Mouse (Mus musculus): Measurements from ENCODE around the gene Gm38392. TPM values are rescaled to one million over a fixed set of nuclear protein-coding genes. Genes with fewer than 3 reads are reported as not detected.

The Gm38392 gene
- polyA plus RNA-seq (2017; shearing (Covaris generic)), result not detected

GRCm38 (mm10) chr3:88287110-88287509, at the start of gene Gm38392:
Gene Gm38392 (minus strand): TSS chr3:88287210.

GRCm38 (mm10) chr3:88336058-88337013, 49.3 kb upstream of the Gm38392 start, which contains the start of the genes Tmem79 and Smg5:
Gene Tmem79 (minus strand): TSS chr3:88336148.
Gene Smg5 (plus strand): TSS chr3:88336260.

GRCm38 (mm10) chr3:88324951-88325405, 38.0 kb upstream of the Gm38392 start, which contains the start of gene Glmp:
Gene Glmp (plus strand): TSS chr3:88325023.

GRCm38 (mm10) chr3:88296561-88297318, 9.7 kb upstream of the Gm38392 start, which contains the start of the genes Tsacc and Cct3:
Gene Tsacc (minus strand): TSS chr3:88296999.
Gene Cct3 (plus strand): TSS chr3:88297116.

GRCm38 (mm10) chr3:88254268-88254926, 32.6 kb downstream of the Gm38392 start, which contains the start of gene Rhbg:
Gene Rhbg (minus strand): TSS chr3:88254709.

Other genes with a start within 250 kb of the Gm38392 start
- 36.8 TPM for gene Gpatch4, start 244.1 kb downstream of the Gm38392 start, polyA plus RNA-seq (2017; shearing (Covaris generic))
- gene Naxe, start 228.7 kb downstream of the Gm38392 start, polyA plus RNA-seq (2017; shearing (Covaris generic)), result 109 TPM
- not detected for gene Ttc24, start 208.9 kb downstream of the Gm38392 start, polyA plus RNA-seq (2017; shearing (Covaris generic))
- 0.85 TPM for gene Iqgap3, start 205.2 kb downstream of the Gm38392 start, polyA plus RNA-seq (2017; shearing (Covaris generic))
- 25.6 TPM for gene Mef2d, start 144.8 kb downstream of the Gm38392 start, polyA plus RNA-seq (2017; shearing (Covaris generic))
- gene Rhbg, start 32.5 kb downstream of the Gm38392 start, polyA plus RNA-seq (2017; shearing (Covaris generic)), result not detected
- gene Tsacc, start 9.8 kb upstream of the Gm38392 start, polyA plus RNA-seq (2017; shearing (Covaris generic)), result 9.0 TPM
- gene Cct3, start 9.9 kb upstream of the Gm38392 start, polyA plus RNA-seq (2017; shearing (Covaris generic)), result 333 TPM
- gene Glmp, start 37.8 kb upstream of the Gm38392 start, polyA plus RNA-seq (2017; shearing (Covaris generic)), result 413 TPM
- gene Tmem79, start 48.9 kb upstream of the Gm38392 start, polyA plus RNA-seq (2017; shearing (Covaris generic)), result 0.89 TPM
- gene Smg5, start 49.0 kb upstream of the Gm38392 start, polyA plus RNA-seq (2017; shearing (Covaris generic)), result 49.2 TPM
- gene Paqr6, start 77.4 kb upstream of the Gm38392 start, polyA plus RNA-seq (2017; shearing (Covaris generic)), result not detected
- not detected for gene Bglap3, start 85.5 kb upstream of the Gm38392 start, polyA plus RNA-seq (2017; shearing (Covaris generic))
- not detected for gene Bglap2, start 91.5 kb upstream of the Gm38392 start, polyA plus RNA-seq (2017; shearing (Covaris generic))
- gene Bglap, start 97.3 kb upstream of the Gm38392 start, polyA plus RNA-seq (2017; shearing (Covaris generic)), result not detected
- 36.0 TPM for gene Pmf1, start 123.1 kb upstream of the Gm38392 start, polyA plus RNA-seq (2017; shearing (Covaris generic))
- gene Slc25a44, start 137.9 kb upstream of the Gm38392 start, polyA plus RNA-seq (2017; shearing (Covaris generic)), result 23.1 TPM
- gene Sema4a, start 174.0 kb upstream of the Gm38392 start, polyA plus RNA-seq (2017; shearing (Covaris generic)), result 44.9 TPM
- gene Lmna, start 222.7 kb upstream of the Gm38392 start, polyA plus RNA-seq (2017; shearing (Covaris generic)), result 20.3 TPM
- 0.18 TPM for gene Mex3a, start 245.2 kb upstream of the Gm38392 start, polyA plus RNA-seq (2017; shearing (Covaris generic))

Data from inflammation-experienced regulatory T-cells, adult 16 weeks (primary cell).